Mouse (Mus musculus) E14TG2a.4 (cell line): ENCODE results near the gene Arid3a.

Experiments
- H3K27me3 ChIP-seq: 2 replicates; pipeline ENCODE4 v1.6.1; 2014; ENCODE audit warnings: low read length, control low read depth; ENCODE audit not compliant: insufficient read depth
- H3K36me3 ChIP-seq: 2 replicates; pipeline ENCODE4 v1.6.1; 2014; ENCODE audit warnings: low read length, control low read depth; ENCODE audit not compliant: insufficient read depth
- H3K4me1 ChIP-seq: replicated peaks from 2 replicates; pipeline ENCODE4 v1.6.1; 2014; ENCODE audit warnings: low read depth, low read length, control low read depth
- H3K4me3 ChIP-seq: replicated peaks from 2 replicates; pipeline ENCODE4 v1.5.1; 2014; ENCODE audit warnings: mild to moderate bottlenecking, low read length
- H3K9me3 ChIP-seq: 2 replicates; pipeline ENCODE4 v1.6.1; 2014; ENCODE audit warnings: low read length, control low read depth
- CTCF ChIP-seq: conservative IDR thresholded peaks from 2 replicates; pipeline ENCODE4 v1.5.1; 2014; ENCODE audit warnings: low read length
- NANOG ChIP-seq: IDR thresholded peaks from 2 replicates; pipeline ENCODE4 v1.6.1; 2014; ENCODE audit warnings: borderline replicate concordance, low read length, mixed read lengths
- POU5F1 ChIP-seq: IDR thresholded peaks from 2 replicates; pipeline ENCODE4 v1.6.1; 2014; ENCODE audit warnings: low read length, borderline replicate concordance

Gene Arid3a

GRCm38 (mm10) chr10:79920056-79920890, 6.6 kb upstream of the Arid3a start:
- peaks cover 65% of the 10 kb centered on the region for H3K27me3 ChIP-seq
- H3K36me3 ChIP-seq = no peaks in the 10 kb centered on the region
- H3K4me1 ChIP-seq = peaks cover 87% of the 10 kb centered on the region
- no peak for TF ChIP-seq CTCF
- no peak for TF ChIP-seq NANOG
- TF ChIP-seq POU5F1 = no peak
- H3K4me3 ChIP-seq = peak overlapping the region; percentile 69
- no peaks in the 10 kb centered on the region for H3K9me3 ChIP-seq

GRCm38 (mm10) chr10:79920958-79921535, 5.8 kb upstream of the Arid3a start, which contains the start of gene R3hdm4:
Gene R3hdm4, minus strand, starts transcription at chr10:79921208.
- TF ChIP-seq NANOG = no peak
- no peak for TF ChIP-seq POU5F1
- Histone ChIP-seq H3K36me3 (no peaks in the 10 kb centered on the region), H3K4me3 (peak within 1 kb of the TSS; percentile 69), H3K4me1 (peaks cover 87% of the 10 kb centered on the region), H3K27me3 (peaks cover 68% of the 10 kb centered on the region), H3K9me3 (no peaks in the 10 kb centered on the region)

- TF ChIP-seq CTCF = no peak
- no peak for TF ChIP-seq POU5F1
- no peak for TF ChIP-seq NANOG
- Histone ChIP-seq H3K4me3 (peak overlapping the region; percentile 69), H3K9me3 (no peaks in the 10 kb centered on the region), H3K4me1 (peaks cover 88% of the 10 kb centered on the region), H3K36me3 (no peaks in the 10 kb centered on the region), H3K27me3 (peaks cover 72% of the 10 kb centered on the region)
Measured at GRCm38 (mm10) chr10:79921572-79921971, 5.3 kb upstream of the Arid3a start.

- no peak overlapping the region for H3K4me3 ChIP-seq
- no peaks in the 10 kb centered on the region for H3K36me3 ChIP-seq
- peaks cover 70% of the 10 kb centered on the region for H3K27me3 ChIP-seq
- H3K4me1 ChIP-seq = peaks cover 71% of the 10 kb centered on the region
- TF ChIP-seq CTCF (peak; percentile 63), POU5F1 (no peak)
- 0 out of 2 replicates have a peak, but pooled peaks cover 2% of the 10 kb centered on the region for H3K9me3 ChIP-seq
Measured at GRCm38 (mm10) chr10:79924998-79925784, 1.7 kb upstream of the Arid3a start.

GRCm38 (mm10) chr10:79925785-79926490, 905 bp upstream of the Arid3a start:
- H3K4me1 ChIP-seq = peaks cover 65% of the 10 kb centered on the region
- TF ChIP-seq POU5F1 = no peak
- TF ChIP-seq CTCF = no peak
- no peak for TF ChIP-seq NANOG
- peaks cover 63% of the 10 kb centered on the region for H3K27me3 ChIP-seq
- H3K4me3 ChIP-seq = peak overlapping the region; percentile 91
- H3K9me3 ChIP-seq = 0 out of 2 replicates have a peak, but pooled peaks cover 2% of the 10 kb centered on the region
- peaks cover 3% of the 10 kb centered on the region; the same call in 1 of the 2 replicates for H3K36me3 ChIP-seq

GRCm38 (mm10) chr10:79927324-79928029, 634 bp downstream of the Arid3a start:
- H3K9me3 ChIP-seq = 0 out of 2 replicates have a peak, but pooled peaks cover 2% of the 10 kb centered on the region
- H3K36me3 ChIP-seq = peaks cover 14% of the 10 kb centered on the region; the same call in 1 of the 2 replicates
- TF ChIP-seq NANOG = no peak
- no peak for TF ChIP-seq POU5F1
- TF ChIP-seq CTCF = no peak
- H3K4me3 ChIP-seq = peak overlapping the region; percentile 91
- peaks cover 56% of the 10 kb centered on the region for H3K4me1 ChIP-seq
- peaks cover 48% of the 10 kb centered on the region for H3K27me3 ChIP-seq

- no peak for TF ChIP-seq POU5F1
- no peak for TF ChIP-seq CTCF
- no peak for TF ChIP-seq NANOG
- Histone ChIP-seq H3K9me3 (0 out of 2 replicates have a peak, but pooled peaks cover 2% of the 10 kb centered on the region), H3K4me1 (peaks cover 57% of the 10 kb centered on the region), H3K36me3 (peaks cover 14% of the 10 kb centered on the region; the same call in 1 of the 2 replicates), H3K27me3 (peaks cover 41% of the 10 kb centered on the region), H3K4me3 (peak overlapping the region; percentile 91)
Measured at GRCm38 (mm10) chr10:79928030-79928694, 1.3 kb downstream of the Arid3a start.
